Mouse (Mus musculus): ENCODE measurements around the gene Lamtor2. TPM values are rescaled to one million over a fixed set of nuclear protein-coding genes. Genes with fewer than 3 reads are reported as not detected.

The Lamtor2 gene
- polyA plus RNA-seq, 1 experiment from 2014 or later, result 107 TPM

DNA sequence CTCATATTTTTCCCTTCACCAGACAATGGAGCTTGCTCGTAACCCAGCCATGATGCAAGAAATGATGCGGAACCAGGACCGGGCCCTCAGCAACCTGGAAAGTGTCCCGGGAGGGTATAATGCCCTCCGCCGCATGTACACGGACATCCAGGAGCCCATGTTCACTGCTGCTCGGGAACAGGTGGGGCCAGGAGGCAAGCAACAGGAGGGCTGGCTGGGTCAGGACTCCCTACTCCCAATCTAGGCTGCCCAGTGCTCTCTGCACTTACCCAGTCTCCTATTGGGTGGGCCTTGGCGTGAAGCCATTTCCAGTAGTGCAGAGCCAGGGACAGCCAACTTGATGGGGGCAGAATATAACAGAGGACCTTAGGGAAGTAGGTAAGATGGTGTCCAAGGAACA lies 6.7 kb upstream of the Lamtor2 start:
- WGBS, result 92% methylated on average over 9 of the region's 9 CpGs
- DNase-seq (ENCODE audit: low spot score), result no peak
- ATAC-seq (ENCODE audit: low FRiP score), result no peak
- Histone ChIP-seq H3K36me3 (replicated peaks; ENCODE audit: control insufficient read depth, insufficient read depth) (peaks cover 93% of the 10 kb centered on the region), H3K27ac (no peak overlapping the region), H3K4me3 (replicated peaks; ENCODE audit: low read length) (no peak overlapping the region), H3K4me2 (replicated peaks) (no peak overlapping the region), H3K9me3 (ENCODE audit: control insufficient read depth, low read length) (no peaks in the 10 kb centered on the region), H3K4me1 (replicated peaks; ENCODE audit: control insufficient read depth, insufficient read depth, low read length) (peaks cover 9% of the 10 kb centered on the region), H3K9ac (no peak overlapping the region), H3K27me3 (ENCODE audit: control insufficient read depth, insufficient read depth, low read length) (no peaks in the 10 kb centered on the region)

DNA sequence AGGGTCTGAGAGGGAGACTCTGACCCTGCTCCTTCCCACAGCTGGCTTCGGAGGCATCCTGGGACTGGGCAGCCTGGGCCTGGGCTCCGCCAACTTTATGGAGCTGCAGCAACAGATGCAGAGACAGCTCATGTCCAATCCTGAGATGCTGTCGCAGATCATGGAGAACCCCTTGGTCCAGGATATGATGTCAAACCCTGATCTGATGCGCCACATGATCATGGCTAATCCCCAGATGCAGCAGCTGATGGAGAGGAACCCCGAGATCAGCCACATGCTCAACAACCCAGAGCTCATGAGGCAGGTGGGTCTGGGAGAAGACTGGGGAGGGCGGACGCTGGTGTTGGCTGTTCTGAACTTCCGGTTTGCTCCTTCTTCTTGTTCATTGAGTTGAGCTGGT lies 3.7 kb upstream of the Lamtor2 start:
- no peak overlapping the region for H3K4me2 ChIP-seq (replicated peaks)
- H3K4me1 ChIP-seq (replicated peaks; ENCODE audit: control insufficient read depth, insufficient read depth, low read length), result peaks cover 17% of the 10 kb centered on the region
- no peak overlapping the region for H3K9ac ChIP-seq
- no peak for ATAC-seq (ENCODE audit: low FRiP score)
- peaks cover 63% of the 10 kb centered on the region for H3K36me3 ChIP-seq (replicated peaks; ENCODE audit: control insufficient read depth, insufficient read depth)
- no peak overlapping the region for H3K4me3 ChIP-seq (replicated peaks; ENCODE audit: low read length)
- H3K9me3 ChIP-seq (ENCODE audit: control insufficient read depth, low read length), result no peaks in the 10 kb centered on the region
- DNase-seq (ENCODE audit: low spot score), result no peak
- 95% methylated on average over 8 of the region's 8 CpGs for WGBS
- no peaks in the 10 kb centered on the region for H3K27me3 ChIP-seq (ENCODE audit: control insufficient read depth, insufficient read depth, low read length)
- H3K27ac ChIP-seq, result no peak overlapping the region

- Histone ChIP-seq H3K9ac (no peak overlapping the region), H3K4me2 (replicated peaks) (no peak overlapping the region), H3K9me3 (ENCODE audit: control insufficient read depth, low read length) (no peaks in the 10 kb centered on the region), H3K36me3 (replicated peaks; ENCODE audit: control insufficient read depth, insufficient read depth) (peaks cover 55% of the 10 kb centered on the region), H3K4me1 (replicated peaks; ENCODE audit: control insufficient read depth, insufficient read depth, low read length) (peaks cover 17% of the 10 kb centered on the region), H3K4me3 (replicated peaks; ENCODE audit: low read length) (no peak overlapping the region), H3K27ac (no peak overlapping the region), H3K27me3 (ENCODE audit: control insufficient read depth, insufficient read depth, low read length) (no peaks in the 10 kb centered on the region)
- ATAC-seq (ENCODE audit: low FRiP score) (no peak), DNase-seq (ENCODE audit: low spot score) (no peak)
- 95% methylated on average over 6 of the region's 6 CpGs for WGBS
Measured at GRCm38 (mm10) chr3:88555731-88556130, 2.9 kb upstream of the Lamtor2 start.

- Histone ChIP-seq H3K4me1 (replicated peaks; ENCODE audit: control insufficient read depth, insufficient read depth, low read length) (peaks cover 17% of the 10 kb centered on the region), H3K4me2 (replicated peaks) (peak overlapping the region; percentile 80), H3K27ac (no peak overlapping the region), H3K9me3 (ENCODE audit: control insufficient read depth, low read length) (no peaks in the 10 kb centered on the region), H3K36me3 (replicated peaks; ENCODE audit: control insufficient read depth, insufficient read depth) (peaks cover 49% of the 10 kb centered on the region), H3K27me3 (ENCODE audit: control insufficient read depth, insufficient read depth, low read length) (no peaks in the 10 kb centered on the region), H3K4me3 (replicated peaks; ENCODE audit: low read length) (peak overlapping the region; percentile 76; the same call in 1 of the 2 replicates), H3K9ac (0 out of 2 replicates have a peak overlapping the region, but pooled peaks have one; percentile 76)
- WGBS, result 91% methylated on average over 5 of the region's 5 CpGs
- DNase-seq (ENCODE audit: low spot score), result no peak
- ATAC-seq (ENCODE audit: low FRiP score), result no peak
Measured at GRCm38 (mm10) chr3:88555069-88555605, 2.3 kb upstream of the Lamtor2 start.

DNA sequence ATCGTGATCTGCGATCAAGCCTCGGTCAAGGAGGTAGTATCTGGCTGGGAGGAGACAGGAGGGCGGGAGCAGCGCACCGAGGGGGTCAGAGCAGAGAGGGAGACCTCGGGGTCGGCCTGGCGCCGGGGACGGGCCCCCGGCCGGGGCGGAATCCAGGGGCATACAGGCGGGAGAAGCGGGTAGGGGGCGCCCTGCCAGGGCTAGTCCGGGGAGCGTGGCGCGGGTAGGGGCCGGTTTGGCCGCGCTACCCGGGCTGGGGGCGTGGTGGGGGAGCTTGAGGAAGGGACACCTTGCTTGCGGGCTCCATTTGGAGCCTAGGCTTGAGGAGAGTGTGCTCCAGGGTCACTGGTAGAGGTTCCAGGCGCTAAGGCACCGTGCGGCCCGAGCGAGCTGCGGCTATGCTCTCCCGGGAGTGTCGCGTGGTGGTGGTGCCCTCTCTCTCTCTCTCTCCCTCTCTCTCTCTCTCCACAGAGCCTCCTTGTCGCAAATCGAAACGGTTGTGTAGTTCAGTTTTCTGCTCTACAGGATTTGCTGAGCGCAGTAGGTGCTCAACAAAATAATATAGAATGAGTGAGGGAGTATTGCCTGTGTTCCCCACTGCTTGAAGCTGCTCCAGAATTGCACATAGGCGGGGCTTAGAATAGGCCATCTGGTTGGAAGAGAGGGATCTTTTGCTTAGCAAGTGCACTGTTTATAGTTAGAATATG lies 1.2 kb upstream of the Lamtor2 start:
- Histone ChIP-seq H3K9ac (peak overlapping the region; percentile 76), H3K9me3 (ENCODE audit: control insufficient read depth, low read length) (no peaks in the 10 kb centered on the region), H3K4me1 (replicated peaks; ENCODE audit: control insufficient read depth, insufficient read depth, low read length) (peaks cover 17% of the 10 kb centered on the region), H3K27ac (peak overlapping the region; percentile 91), H3K4me3 (replicated peaks; ENCODE audit: low read length) (peak overlapping the region; percentile 76), H3K36me3 (replicated peaks; ENCODE audit: control insufficient read depth, insufficient read depth) (peaks cover 38% of the 10 kb centered on the region), H3K4me2 (replicated peaks) (peak overlapping the region; percentile 80), H3K27me3 (ENCODE audit: control insufficient read depth, insufficient read depth, low read length) (no peaks in the 10 kb centered on the region)
- DNase-seq (ENCODE audit: low spot score) (no peak), ATAC-seq (ENCODE audit: low FRiP score) (peak; percentile 36)
- under 1% methylated on average over 41 of the region's 41 CpGs for WGBS

DNA sequence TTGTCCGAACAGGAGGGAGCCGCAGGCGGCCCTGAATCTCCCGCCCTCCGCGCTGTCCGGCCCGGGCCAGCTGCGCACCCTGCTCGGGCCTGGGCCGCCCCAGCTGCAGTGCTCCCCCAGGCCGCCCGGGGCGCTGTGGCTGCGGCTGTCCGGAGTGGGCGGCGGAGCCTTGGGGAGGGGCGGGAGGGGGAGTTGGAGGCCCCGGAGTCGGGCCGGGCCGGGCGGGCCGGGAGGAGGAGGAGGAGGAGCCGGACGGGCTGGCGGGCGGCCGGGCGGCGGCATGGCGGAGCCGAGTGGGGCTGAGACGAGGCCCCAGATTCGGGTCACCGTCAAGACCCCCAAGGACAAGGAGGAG lies 628 bp upstream of the Lamtor2 start, which contains the start of gene Ubqln4:
TSS of gene Ubqln4 (plus strand) at position 234 of the 355 bp plus-strand sequence.
- Histone ChIP-seq H3K36me3 (replicated peaks; ENCODE audit: control insufficient read depth, insufficient read depth) (peaks cover 33% of the 10 kb centered on the region), H3K4me3 (replicated peaks; ENCODE audit: low read length) (peak within 1 kb of the TSS; percentile 76), H3K4me2 (replicated peaks) (peak within 1 kb of the TSS; percentile 80), H3K9me3 (ENCODE audit: control insufficient read depth, low read length) (no peaks in the 10 kb centered on the region), H3K27me3 (ENCODE audit: control insufficient read depth, insufficient read depth, low read length) (no peaks in the 10 kb centered on the region), H3K9ac (peak within 1 kb of the TSS; percentile 76), H3K4me1 (replicated peaks; ENCODE audit: control insufficient read depth, insufficient read depth, low read length) (peaks cover 17% of the 10 kb centered on the region), H3K27ac (peak within 1 kb of the TSS; percentile 91)
- under 1% methylated on average over 27 of the region's 37 CpGs for WGBS
- DNase-seq (ENCODE audit: low spot score) (peak; percentile 86), ATAC-seq (ENCODE audit: low FRiP score) (peak; percentile 86)

GRCm38 (mm10) chr3:88552082-88552645 lies 710 bp downstream of the Lamtor2 start:
- ATAC-seq (ENCODE audit: low FRiP score) (no peak), DNase-seq (ENCODE audit: low spot score) (no peak)
- peak overlapping the region; percentile 80 for H3K4me2 ChIP-seq (replicated peaks)
- no peaks in the 10 kb centered on the region for H3K9me3 ChIP-seq (ENCODE audit: control insufficient read depth, low read length)
- H3K36me3 ChIP-seq (replicated peaks; ENCODE audit: control insufficient read depth, insufficient read depth), result peaks cover 20% of the 10 kb centered on the region
- no peaks in the 10 kb centered on the region for H3K27me3 ChIP-seq (ENCODE audit: control insufficient read depth, insufficient read depth, low read length)
- 23% methylated on average over 16 of the region's 16 CpGs for WGBS
- peak overlapping the region; percentile 91 for H3K27ac ChIP-seq
- H3K4me3 ChIP-seq (replicated peaks; ENCODE audit: low read length), result peak overlapping the region; percentile 76
- H3K9ac ChIP-seq, result peak overlapping the region; percentile 70
- H3K4me1 ChIP-seq (replicated peaks; ENCODE audit: control insufficient read depth, insufficient read depth, low read length), result peaks cover 17% of the 10 kb centered on the region

GRCm38 (mm10) chr3:88551586-88551985 lies 1.3 kb downstream of the Lamtor2 start:
- 84% methylated on average over 4 of the region's 4 CpGs for WGBS
- H3K4me2 ChIP-seq (replicated peaks), result peak overlapping the region; percentile 80; the same call in 1 of the 2 replicates
- DNase-seq (ENCODE audit: low spot score), result no peak
- H3K27ac ChIP-seq, result no peak overlapping the region
- 0 out of 2 replicates have a peak overlapping the region, but pooled peaks have one; percentile 76 for H3K4me3 ChIP-seq (replicated peaks; ENCODE audit: low read length)
- no peaks in the 10 kb centered on the region for H3K9me3 ChIP-seq (ENCODE audit: control insufficient read depth, low read length)
- H3K4me1 ChIP-seq (replicated peaks; ENCODE audit: control insufficient read depth, insufficient read depth, low read length), result peaks cover 17% of the 10 kb centered on the region
- H3K9ac ChIP-seq, result peak overlapping the region; percentile 70; the same call in 1 of the 2 replicates
- peaks cover 15% of the 10 kb centered on the region for H3K36me3 ChIP-seq (replicated peaks; ENCODE audit: control insufficient read depth, insufficient read depth)
- no peaks in the 10 kb centered on the region for H3K27me3 ChIP-seq (ENCODE audit: control insufficient read depth, insufficient read depth, low read length)
- no peak for ATAC-seq (ENCODE audit: low FRiP score)

- Histone ChIP-seq H3K9ac (no peak within 1 kb of the TSS), H3K4me3 (replicated peaks; ENCODE audit: low read length) (no peak within 1 kb of the TSS), H3K36me3 (replicated peaks; ENCODE audit: control insufficient read depth, insufficient read depth) (no peaks in the 10 kb centered on the region; the same call in 1 of the 2 replicates), H3K27ac (no peak within 1 kb of the TSS), H3K27me3 (ENCODE audit: control insufficient read depth, insufficient read depth, low read length) (no peaks in the 10 kb centered on the region), H3K4me2 (replicated peaks) (no peak within 1 kb of the TSS), H3K4me1 (replicated peaks; ENCODE audit: control insufficient read depth, insufficient read depth, low read length) (peaks cover 5% of the 10 kb centered on the region; the same call in 1 of the 2 replicates), H3K9me3 (ENCODE audit: control insufficient read depth, low read length) (no peaks in the 10 kb centered on the region)
- 59% methylated on average over 18 of the region's 18 CpGs for WGBS
- ATAC-seq (ENCODE audit: low FRiP score), result no peak
- no peak for DNase-seq (ENCODE audit: low spot score)
Measured at GRCm38 (mm10) chr3:88548180-88548917, 4.5 kb downstream of the Lamtor2 start, which contains the start of gene Rab25. TSS of gene Rab25 (minus strand) at chr3:88548300.

Data from hindbrain, embryonic 14.5 days (tissue).